ENCODE assay signal across 8 mouse cellular contexts in the genomic region with DNA sequence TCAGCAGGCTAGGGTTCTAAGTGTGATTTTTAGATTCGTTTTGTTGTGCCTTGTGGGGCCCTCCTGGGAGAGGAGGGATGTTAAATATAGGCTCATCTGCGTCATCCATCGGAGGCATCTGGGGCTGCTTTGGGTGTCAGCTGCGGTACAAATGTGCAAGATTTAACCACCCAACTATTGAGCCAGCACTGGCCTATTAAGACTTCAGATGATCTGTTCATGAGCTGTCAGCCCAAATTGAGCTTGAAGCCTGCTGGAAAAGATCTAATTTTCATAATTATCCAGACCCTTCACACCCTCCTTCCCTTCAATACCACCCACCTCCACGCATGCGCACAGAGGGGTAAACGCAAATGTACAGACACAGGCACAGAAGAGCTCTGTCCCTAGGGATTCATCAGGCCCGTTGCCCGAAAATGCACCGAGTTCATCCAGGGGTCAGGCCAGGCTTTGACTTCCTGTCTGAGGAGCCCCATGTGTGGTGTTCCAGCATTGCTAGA.
A peak's percentile ranks its signal among the peaks of the same experiment; 100 is the strongest.
DNase-seq lines count a peak whose midpoint lies in the region; ATAC-seq lines count a peak whose summit lies in the region.

No protein-coding gene starts in this region.

- H3K9ac ChIP-seq in embryonic facial prominence, embryonic 14.5 days (ENCODE audit: low read depth, low read length) = no peak overlapping the region
- H3K9ac ChIP-seq in heart, embryonic 12.5 days = no peak overlapping the region
- no peak overlapping the region for H3K9ac ChIP-seq in kidney, embryonic 16.5 days (replicated peaks; ENCODE audit: low read length)
- H3K9ac ChIP-seq in liver, embryonic 13.5 days = no peak overlapping the region

- H3K4me3 ChIP-seq in heart, embryonic 10.5 days = no peak overlapping the region
- H3K4me3 ChIP-seq in embryonic facial prominence, embryonic 14.5 days (ENCODE audit: low read depth, low read length) = no peak overlapping the region
- no peak overlapping the region for H3K4me3 ChIP-seq in heart, embryonic 12.5 days
- H3K4me3 ChIP-seq in kidney, embryonic 16.5 days (ENCODE audit: low read length) = no peak overlapping the region
- no peak overlapping the region for H3K4me3 ChIP-seq in liver, embryonic 13.5 days (replicated peaks)

- H3K27me3 ChIP-seq in heart, embryonic 10.5 days (ENCODE audit: insufficient read depth, poor library complexity, severe bottlenecking) = 0 out of 2 replicates have a peak, but pooled peaks cover 5% of the 10 kb centered on the region
- H3K27me3 ChIP-seq in embryonic facial prominence, embryonic 14.5 days (replicated peaks; ENCODE audit: control insufficient read depth, insufficient read depth, low read length) = no peaks in the 10 kb centered on the region
- no peaks in the 10 kb centered on the region for H3K27me3 ChIP-seq in heart, embryonic 12.5 days (replicated peaks)
- no peaks in the 10 kb centered on the region for H3K27me3 ChIP-seq in kidney, embryonic 16.5 days (ENCODE audit: insufficient read depth, low read length)
- H3K27me3 ChIP-seq in liver, embryonic 13.5 days = no peaks in the 10 kb centered on the region

- no peaks in the 10 kb centered on the region for H3K36me3 ChIP-seq in heart, embryonic 10.5 days
- H3K36me3 ChIP-seq in embryonic facial prominence, embryonic 14.5 days (ENCODE audit: control insufficient read depth, insufficient read depth, low read length) = no peaks in the 10 kb centered on the region
- H3K36me3 ChIP-seq in heart, embryonic 12.5 days = no peaks in the 10 kb centered on the region
- no peaks in the 10 kb centered on the region for H3K36me3 ChIP-seq in kidney, embryonic 16.5 days (ENCODE audit: insufficient read depth, low read length)
- no peaks in the 10 kb centered on the region for H3K36me3 ChIP-seq in liver, embryonic 13.5 days

- H3K9me3 ChIP-seq in heart, embryonic 10.5 days = no peaks in the 10 kb centered on the region
- no peaks in the 10 kb centered on the region for H3K9me3 ChIP-seq in embryonic facial prominence, embryonic 14.5 days (ENCODE audit: control insufficient read depth, low read length)
- no peaks in the 10 kb centered on the region for H3K9me3 ChIP-seq in heart, embryonic 12.5 days (replicated peaks)
- no peaks in the 10 kb centered on the region for H3K9me3 ChIP-seq in kidney, embryonic 16.5 days (ENCODE audit: low read length)
- no peaks in the 10 kb centered on the region for H3K9me3 ChIP-seq in liver, embryonic 13.5 days (replicated peaks)

- 67% methylated on average over 10 of the region's 10 CpGs for WGBS in heart, embryonic 10.5 days
- WGBS in embryonic facial prominence, embryonic 14.5 days = 28% methylated on average over 10 of the region's 10 CpGs
- WGBS in heart, embryonic 12.5 days = 52% methylated on average over 10 of the region's 10 CpGs
- 41% methylated on average over 10 of the region's 10 CpGs for WGBS in kidney, embryonic 16.5 days
- WGBS in liver, embryonic 13.5 days (ENCODE audit: insufficient replicate concordance) = 47% methylated on average over 10 of the region's 10 CpGs

- no peak overlapping the region for H3K4me2 ChIP-seq in embryonic facial prominence, embryonic 14.5 days (ENCODE audit: low read depth, low read length)
- no peak overlapping the region for H3K4me2 ChIP-seq in heart, embryonic 12.5 days
- H3K4me2 ChIP-seq in kidney, embryonic 16.5 days (replicated peaks; ENCODE audit: low read depth, low read length) = no peak overlapping the region
- no peak overlapping the region for H3K4me2 ChIP-seq in liver, embryonic 13.5 days

- peak; percentile 97 for DNase-seq in heart, adult 11 months
- no peak for DNase-seq in heart, embryonic 10.5 days (ENCODE audit: low spot score)
- peak; percentile 71 for DNase-seq in embryonic facial prominence, embryonic 14.5 days (ENCODE audit: low spot score)
- no peak for DNase-seq in liver, embryonic 13.5 days
- peak; percentile 26 for DNase-seq in right cerebral cortex, postnatal 25 days
- no peak for DNase-seq in cerebellum, adult 9-10 months

- peaks cover 20% of the 10 kb centered on the region; the same call in 1 of the 2 replicates for H3K4me1 ChIP-seq in heart, embryonic 10.5 days
- H3K4me1 ChIP-seq in embryonic facial prominence, embryonic 14.5 days (ENCODE audit: control insufficient read depth, insufficient read depth, low read length) = peaks cover 14% of the 10 kb centered on the region
- peaks cover 13% of the 10 kb centered on the region for H3K4me1 ChIP-seq in heart, embryonic 12.5 days (replicated peaks)
- peaks cover 45% of the 10 kb centered on the region for H3K4me1 ChIP-seq in kidney, embryonic 16.5 days (ENCODE audit: insufficient read depth, low read length)
- peaks cover 2% of the 10 kb centered on the region; the same call in 1 of the 2 replicates for H3K4me1 ChIP-seq in liver, embryonic 13.5 days (replicated peaks)

- no peak overlapping the region for H3K27ac ChIP-seq in heart, embryonic 10.5 days
- no peak overlapping the region for H3K27ac ChIP-seq in embryonic facial prominence, embryonic 14.5 days (replicated peaks; ENCODE audit: low read depth, low read length)
- 0 out of 2 replicates have a peak overlapping the region, but pooled peaks have one; percentile 4 for H3K27ac ChIP-seq in heart, embryonic 12.5 days (ENCODE audit: poor library complexity, severe bottlenecking)
- H3K27ac ChIP-seq in kidney, embryonic 16.5 days (ENCODE audit: low read length) = peak overlapping the region; percentile 68
- H3K27ac ChIP-seq in liver, embryonic 13.5 days = peak overlapping the region; percentile 53; the same call in 1 of the 2 replicates

- ATAC-seq in embryonic facial prominence, embryonic 14.5 days (ENCODE audit: low read depth) = peak; percentile 47; the same call in 1 of the 2 replicates
- no peak for ATAC-seq in heart, embryonic 12.5 days (ENCODE audit: insufficient number of reproducible peaks, low FRiP score)
- ATAC-seq in kidney, embryonic 16.5 days (ENCODE audit: low FRiP score, low TSS enrichment) = no peak
- no peak for ATAC-seq in liver, embryonic 13.5 days (ENCODE audit: low read depth)

Comparison
In these comparisons a context has a peak if more than half of its experiments do, and no peak if none do; other contexts are left out.
1. DNase-seq: peak in heart, adult 11 months (single experiment), embryonic facial prominence, embryonic 14.5 days (single experiment) and right cerebral cortex, postnatal 25 days (single experiment); none in heart, embryonic 10.5 days (single experiment), liver, embryonic 13.5 days (single experiment) and cerebellum, adult 9-10 months (single experiment).
2. H3K27ac ChIP-seq: peak in heart, embryonic 12.5 days (single experiment), kidney, embryonic 16.5 days (single experiment) and liver, embryonic 13.5 days (single experiment); none in heart, embryonic 10.5 days (single experiment) and embryonic facial prominence, embryonic 14.5 days (single experiment).